Mouse (Mus musculus) myocyte (in vitro differentiated cells): ENCODE measurements at regions not wholly inside any gene's neighbourhood (a gene's known extent, or its start where the extent isn't known, plus 50 kb on each side); places are given as distances from the start of the nearest gene placed in this dataset.

ENCODE experiments used
- E2F4 ChIP-seq: IDR thresholded peaks from one replicate; pipeline ENCODE4 v1.6.1; 2011; ENCODE audit warnings: mild to moderate bottlenecking, control low read depth, moderate library complexity; ENCODE audit not compliant: insufficient read depth
- MAX ChIP-seq: IDR thresholded peaks from one replicate; pipeline ENCODE4 v1.6.1; 2011; ENCODE audit warnings: low read depth, mild to moderate bottlenecking, control low read depth
- MYOG ChIP-seq, 3 experiments: IDR thresholded peaks; one replicate each; pipeline ENCODE4 v1.6.1; 2011; ENCODE audit warnings: control low read depth in 2 of 3, low read depth in 2 of 3, mild to moderate bottlenecking in 2 of 3; ENCODE audit not compliant: insufficient read length in 2 of 3, control insufficient read depth in 1 of 3, insufficient read depth in 1 of 3
- POLR2A ChIP-seq: IDR thresholded peaks from one replicate; pipeline ENCODE4 v1.6.1; 2011; ENCODE audit warnings: low read depth, mild to moderate bottlenecking, control low read depth, moderate library complexity; ENCODE audit not compliant: insufficient read length
- POLR2AphosphoS2 ChIP-seq: IDR thresholded peaks from one replicate; pipeline ENCODE4 v1.6.1; 2011; ENCODE audit warnings: low read depth, control low read depth; ENCODE audit not compliant: insufficient read length
- SRF ChIP-seq: IDR thresholded peaks from one replicate; pipeline ENCODE4 v1.6.1; 2011; ENCODE audit warnings: low read depth; ENCODE audit not compliant: control insufficient read depth, insufficient read length

- no peak for TF ChIP-seq POLR2A
- no peak for TF ChIP-seq POLR2AphosphoS2
- TF ChIP-seq SRF = no peak
- TF ChIP-seq MYOG (IDR thresholded peaks at IDR 0.05; ENCODE audit: control insufficient read depth in 1 of 3, insufficient read depth in 1 of 3, insufficient read length in 2 of 3, low read depth in 2 of 3) = no peak
- TF ChIP-seq MAX = no peak
- no peak for TF ChIP-seq E2F4
Observed at GRCm38 (mm10) chr1:89281107-89281655, 173.4 kb upstream of the Agap1 start.
